Mouse (Mus musculus) left cerebral cortex, adult 2 months (tissue): Measurements from ENCODE around the gene Dntt. TPM values are rescaled to one million over a fixed set of nuclear protein-coding genes. Genes with fewer than 3 reads are reported as not detected.

ENCODE experiments used
- DNase-seq, 2 experiments: peaks; one replicate each; pipeline ENCODE4 v3.0.0; 2021 to 2022; ENCODE audit warnings: low spot score in 2 of 2, mixed read lengths in 1 of 2; ENCODE audit errors: extremely low spot score in 1 of 2
- H3K27ac ChIP-seq: fragments of 200-600 bp; 2 replicates; pipeline ENCODE4 v1.8.1; 2022
- H3K4me3 ChIP-seq: fragments of 200-600 bp; 2 replicates; pipeline ENCODE4 v1.8.1; 2022
- CTCF ChIP-seq: fragments of 200-600 bp; IDR thresholded peaks from 2 replicates; pipeline ENCODE4 v1.8.1; 2022; ENCODE audit warnings: antibody characterized with exemption, mild to moderate bottlenecking, moderate library complexity
- intact Hi-C: fragments of 180-260 bp; cut with DNase I; formaldehyde crosslinking; loops from one replicate; pipeline ENCODE4 v1.15.1; 2025
- long read RNA-seq, 2 experiments: library from polyadenylated mRNA; stranded (forward); transcript quantifications; one replicate each; pipeline ENCODE4 v2.0.0; 2021; ENCODE audit warnings: borderline mapping rate in 2 of 2
- total RNA-seq, 2 experiments: library from RNA; stranded (reverse); gene quantifications; 2 replicates each; pipeline ENCODE4 v1.2.3; 2021

Dntt gene
- not detected for total RNA-seq
- long read RNA-seq, experiment 1 = 0 reads
- long read RNA-seq, experiment 2 = 0 reads

DNA sequence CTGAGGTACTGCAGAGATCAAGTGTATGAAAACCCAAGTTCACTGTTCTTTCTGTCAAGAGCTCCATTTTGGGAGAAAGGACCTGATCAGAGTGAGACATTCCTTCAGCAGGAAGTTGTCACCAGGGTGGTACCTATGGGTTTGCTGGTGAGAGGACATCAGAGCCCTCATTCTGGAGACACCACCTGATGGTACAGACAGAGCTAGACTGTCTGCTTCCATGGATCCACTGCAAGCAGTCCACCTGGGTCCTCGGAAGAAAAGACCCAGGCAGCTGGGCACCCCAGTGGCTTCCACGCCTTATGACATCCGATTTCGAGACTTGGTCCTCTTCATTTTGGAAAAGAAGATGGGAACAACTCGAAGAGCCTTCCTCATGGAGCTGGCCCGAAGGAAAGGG, at the start of gene Dntt:
Dntt (plus strand) TSS at position 57 of the 400 bp plus-strand sequence.
- intact Hi-C loops = no loop called here
- no peak for TF ChIP-seq CTCF
- DNase-seq = no peak
- H3K27ac ChIP-seq = no peak within 1 kb of the TSS
- H3K4me3 ChIP-seq = no peak within 1 kb of the TSS

DNA sequence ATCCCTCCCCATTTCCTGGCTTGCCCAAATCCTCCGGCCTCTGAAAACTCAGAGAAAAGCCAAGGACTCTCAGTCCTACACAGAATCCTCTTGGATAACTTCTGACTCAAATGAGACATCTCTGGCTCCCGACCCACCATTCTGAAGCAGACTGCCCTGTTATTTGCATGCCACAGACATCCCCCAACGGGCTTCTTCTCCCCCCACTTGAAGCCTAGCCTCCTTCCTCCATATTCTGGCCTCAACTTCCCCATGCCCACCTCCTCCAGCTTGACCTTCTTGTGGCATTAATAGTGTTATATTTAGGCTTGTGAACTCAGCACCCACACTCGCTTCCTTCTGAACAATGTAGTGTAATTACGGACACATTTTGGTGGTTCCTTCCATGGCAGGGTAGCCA, 48.4 kb upstream of the Dntt start:
- intact Hi-C loops = no loop called here
- TF ChIP-seq CTCF = no peak
- DNase-seq = no peak
- Histone ChIP-seq H3K27ac (no peak overlapping the region), H3K4me3 (no peak overlapping the region)

DNA sequence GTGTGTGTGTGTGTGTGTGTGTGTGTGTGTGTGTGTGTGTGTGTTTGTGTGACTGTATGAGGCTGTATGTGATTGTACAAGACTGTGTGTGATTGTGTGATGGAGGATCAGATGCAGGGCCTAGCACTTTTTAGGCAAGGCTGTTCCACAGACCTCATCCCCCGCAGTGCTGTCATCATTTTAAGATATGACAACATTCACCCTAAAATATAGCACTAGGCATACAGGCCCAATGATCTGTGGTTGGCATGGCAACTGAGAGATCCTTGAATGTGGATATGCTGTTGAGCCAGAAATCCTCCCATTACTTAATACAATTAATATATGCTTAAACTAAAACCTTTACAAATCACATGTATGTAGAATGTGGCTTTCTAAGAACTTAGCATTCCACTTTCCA, 44.5 kb upstream of the Dntt start:
- no peak overlapping the region for H3K4me3 ChIP-seq
- no peak overlapping the region for H3K27ac ChIP-seq
- TF ChIP-seq CTCF = no peak
- intact Hi-C loops = no loop called here
- DNase-seq = no peak

DNA sequence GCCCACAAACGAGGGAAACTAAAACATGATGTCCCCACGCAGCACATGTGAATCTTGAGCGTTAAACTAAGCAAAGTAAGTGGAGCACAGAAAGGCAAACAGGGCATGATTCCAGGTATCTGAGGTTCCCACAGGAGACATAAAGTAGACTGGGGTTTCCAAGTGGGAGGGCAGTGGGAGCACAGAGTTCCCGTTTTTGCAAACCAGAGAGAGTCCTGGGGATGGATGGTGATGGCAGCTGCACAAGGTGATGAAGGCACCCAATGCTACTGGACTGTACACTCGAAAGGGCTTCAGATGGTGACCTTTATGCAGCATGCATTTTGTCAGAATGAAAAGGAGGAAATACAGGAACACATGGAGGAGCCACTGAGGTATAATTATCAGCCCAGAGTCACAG, 40.2 kb upstream of the Dntt start:
- Histone ChIP-seq H3K27ac (no peak overlapping the region), H3K4me3 (no peak overlapping the region)
- DNase-seq = no peak
- no peak for TF ChIP-seq CTCF
- intact Hi-C loops = no loop called here

DNA sequence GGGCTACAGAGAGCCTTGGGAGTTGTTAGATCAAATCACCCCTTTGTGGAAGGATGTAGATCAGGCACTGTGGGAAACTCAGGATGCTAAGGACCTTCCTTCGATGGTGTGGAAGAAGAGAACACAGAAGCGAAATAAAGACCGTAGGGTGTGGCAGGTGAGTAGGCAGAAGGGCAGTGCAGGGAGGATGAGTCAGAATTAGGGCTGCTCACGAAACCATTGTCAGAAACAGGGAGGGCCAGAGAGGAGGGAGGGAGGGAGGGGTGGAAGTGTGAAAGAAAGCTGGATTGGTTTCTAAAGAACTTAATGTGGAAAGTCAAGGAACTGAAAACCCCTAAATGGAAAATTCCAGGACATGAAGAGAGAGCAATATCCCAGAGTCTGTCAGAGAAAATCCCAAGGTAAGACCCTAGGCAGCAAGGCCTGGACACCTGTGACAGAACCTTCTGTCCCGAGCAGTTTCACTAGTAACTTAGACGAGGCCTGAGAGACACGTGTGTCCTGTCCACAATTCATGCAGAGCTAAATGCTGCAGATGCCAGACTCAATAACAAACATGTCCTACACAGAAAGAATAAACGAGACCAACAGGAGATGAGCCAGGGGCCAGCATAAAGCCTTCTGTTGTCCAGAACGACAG, 39.0 kb upstream of the Dntt start:
- DNase-seq = no peak
- no peak for TF ChIP-seq CTCF
- no peak overlapping the region for H3K4me3 ChIP-seq
- intact Hi-C loops = no loop called here
- no peak overlapping the region for H3K27ac ChIP-seq

DNA sequence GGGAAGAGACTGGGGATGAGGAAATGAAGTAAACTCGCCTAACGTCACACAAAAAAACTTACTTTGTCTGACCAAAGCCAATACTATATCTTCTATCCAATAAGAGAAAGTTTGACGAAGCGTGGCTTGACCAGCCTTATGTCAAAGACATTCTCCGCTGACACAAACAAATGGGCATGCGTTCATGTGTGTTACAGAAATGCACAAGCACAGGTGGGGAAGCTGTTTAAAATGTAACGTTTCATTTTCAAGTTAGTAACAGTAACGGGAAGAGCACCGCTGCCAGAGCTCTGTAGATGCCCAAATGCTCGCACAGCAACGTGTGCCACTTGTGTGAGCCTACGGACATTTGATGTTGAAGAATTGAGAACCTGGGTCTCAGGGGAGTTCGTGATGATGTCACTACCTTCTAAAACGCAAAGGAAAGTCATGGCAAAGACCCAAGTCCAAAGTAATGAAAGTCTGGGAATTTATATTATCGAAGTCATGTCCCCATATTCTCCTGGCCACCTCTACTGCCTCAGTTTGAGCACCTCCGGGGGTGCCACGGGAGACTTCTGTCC, 38.2 kb upstream of the Dntt start:
- no peak for TF ChIP-seq CTCF
- no peak overlapping the region for H3K4me3 ChIP-seq
- H3K27ac ChIP-seq = no peak overlapping the region
- intact Hi-C loops = no loop called here
- no peak for DNase-seq

DNA sequence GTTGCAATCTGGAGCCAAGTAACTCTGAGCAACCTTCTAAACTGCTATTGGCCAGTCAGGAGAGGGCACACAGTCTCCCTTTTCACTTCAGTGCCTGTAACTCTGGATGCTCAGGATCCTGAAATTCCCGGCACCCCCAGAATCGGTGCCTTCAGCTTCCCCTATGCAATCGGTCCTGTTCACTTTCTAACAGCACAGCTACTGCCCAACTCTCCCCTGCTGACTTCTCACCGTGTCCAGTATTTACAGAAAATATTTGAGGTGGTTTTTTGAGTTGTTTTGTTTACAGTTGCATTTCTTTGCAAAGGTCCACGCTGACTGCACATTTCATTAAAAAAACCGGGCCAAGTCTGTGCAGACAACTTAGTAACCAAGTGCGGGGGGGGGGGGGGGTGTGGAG, 37.4 kb upstream of the Dntt start:
- TF ChIP-seq CTCF = no peak
- intact Hi-C loops = no loop called here
- H3K27ac ChIP-seq = no peak overlapping the region

DNA sequence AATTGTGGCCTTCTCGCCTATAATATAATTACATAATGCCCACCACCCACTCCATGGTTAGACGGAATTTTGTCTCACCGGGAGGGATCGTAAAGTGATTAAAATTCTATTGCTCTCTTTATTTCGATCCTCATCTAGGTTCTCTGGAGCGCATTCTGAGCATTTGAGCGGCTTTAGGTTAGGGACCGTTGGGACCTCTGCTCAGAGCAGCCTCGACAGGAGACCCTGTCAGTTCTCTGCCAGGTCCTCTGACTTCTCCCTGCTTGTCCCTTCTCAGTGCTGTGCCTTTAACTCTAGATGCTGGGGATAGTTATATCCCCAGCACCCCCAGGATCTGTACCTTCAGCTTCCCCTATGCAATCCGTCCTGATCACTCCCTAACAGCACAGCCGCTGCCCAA, 37.0 kb upstream of the Dntt start:
- Histone ChIP-seq H3K27ac (peak overlapping the region; percentile 63), H3K4me3 (peak overlapping the region; percentile 26; the same call in 1 of the 2 replicates)
- DNase-seq = no peak
- no peak for TF ChIP-seq CTCF
- intact Hi-C loops = no loop called here

More for the DNA sequence above, 37.4 kb upstream of the Dntt start:
- DNase-seq = no peak
- H3K4me3 ChIP-seq = no peak overlapping the region; the same call in 1 of the 2 replicates

DNA sequence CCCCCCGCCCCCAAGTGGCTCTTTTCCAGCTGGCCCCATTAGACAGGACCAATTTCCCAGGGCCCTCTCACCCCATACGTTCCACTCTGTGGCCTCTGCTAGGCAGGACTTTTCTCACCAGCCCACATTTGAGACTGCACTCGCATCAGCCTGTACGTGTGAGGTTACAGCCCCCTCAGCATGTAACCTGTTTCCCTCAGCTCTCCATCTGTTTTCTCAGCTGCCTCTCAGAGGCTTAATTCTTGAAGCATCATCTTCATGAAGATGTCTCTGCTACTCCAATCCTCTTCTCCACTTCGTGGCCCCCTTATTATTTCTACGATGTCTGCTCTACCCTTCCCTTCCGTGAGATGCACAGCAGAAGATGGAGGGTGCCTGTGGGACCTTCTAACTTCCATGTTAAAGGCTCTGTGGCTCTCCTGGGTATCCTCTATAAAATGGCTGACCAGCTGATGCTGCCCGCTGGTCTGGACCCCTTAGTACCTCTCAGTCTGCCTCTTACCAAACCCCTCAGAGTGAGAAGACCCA, 36.5 kb upstream of the Dntt start:
- TF ChIP-seq CTCF = no peak
- H3K4me3 ChIP-seq = peak overlapping the region; percentile 26; the same call in 1 of the 2 replicates
- peak overlapping the region; percentile 63 for H3K27ac ChIP-seq
- DNase-seq = no peak
- intact Hi-C loops = no loop called here

DNA sequence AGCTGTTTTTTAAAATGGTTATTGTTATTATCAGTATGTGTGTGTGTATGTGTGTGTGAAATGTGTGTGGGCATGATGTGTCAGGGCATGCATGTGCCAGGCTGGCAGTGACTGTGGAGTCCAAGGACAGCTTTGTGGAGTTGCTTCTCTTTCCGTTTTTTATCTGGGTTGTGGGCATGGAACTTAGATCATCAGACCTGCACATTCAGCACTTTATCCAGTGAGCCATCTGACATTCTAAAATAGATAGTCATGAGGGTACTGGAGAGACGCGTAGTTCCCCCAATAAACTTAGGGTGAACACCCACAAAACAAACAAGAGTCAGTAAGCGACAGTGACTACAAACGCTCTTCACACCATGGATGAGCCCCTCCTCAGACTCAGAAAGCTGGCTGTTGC, 35.7 kb upstream of the Dntt start:
- intact Hi-C loops = no loop called here
- DNase-seq = no peak
- Histone ChIP-seq H3K4me3 (peak overlapping the region; percentile 30), H3K27ac (peak overlapping the region; percentile 75)
- no peak for TF ChIP-seq CTCF

DNA sequence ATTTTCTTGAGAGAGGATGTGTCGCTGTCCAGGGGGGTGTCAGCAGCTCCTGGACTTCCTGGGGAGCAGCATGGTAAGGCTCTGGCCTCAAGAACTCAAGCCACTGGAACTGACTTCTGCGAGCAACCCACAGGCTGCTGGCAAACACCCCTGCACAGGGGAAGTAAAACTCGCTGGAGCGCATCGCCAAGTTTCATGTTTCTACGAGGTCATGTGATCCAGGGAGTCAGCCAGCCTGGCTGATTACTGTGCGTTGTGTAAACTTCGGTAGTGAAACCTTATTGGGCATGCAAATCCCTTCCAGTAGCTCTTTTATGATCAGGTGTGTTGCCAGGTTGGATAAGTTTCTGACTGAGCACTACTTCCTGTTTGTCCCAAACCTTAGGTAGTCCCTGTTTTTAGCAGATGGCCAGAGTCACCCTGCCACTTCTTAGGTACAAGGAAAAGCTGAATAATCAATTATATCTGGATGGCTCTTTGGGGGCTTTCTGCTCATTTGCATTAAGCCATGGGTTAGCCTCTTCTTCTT, 35.0 kb upstream of the Dntt start, which contains the start of gene Blnk:
Blnk (minus strand) TSS at position 479 of the 529 bp plus-strand sequence.
- peak in 1 of 2 experiments; percentile 51 for DNase-seq
- Histone ChIP-seq H3K4me3 (peak within 1 kb of the TSS; percentile 30), H3K27ac (peak within 1 kb of the TSS; percentile 75)
- intact Hi-C loops = no loop called here
- no peak for TF ChIP-seq CTCF

DNA sequence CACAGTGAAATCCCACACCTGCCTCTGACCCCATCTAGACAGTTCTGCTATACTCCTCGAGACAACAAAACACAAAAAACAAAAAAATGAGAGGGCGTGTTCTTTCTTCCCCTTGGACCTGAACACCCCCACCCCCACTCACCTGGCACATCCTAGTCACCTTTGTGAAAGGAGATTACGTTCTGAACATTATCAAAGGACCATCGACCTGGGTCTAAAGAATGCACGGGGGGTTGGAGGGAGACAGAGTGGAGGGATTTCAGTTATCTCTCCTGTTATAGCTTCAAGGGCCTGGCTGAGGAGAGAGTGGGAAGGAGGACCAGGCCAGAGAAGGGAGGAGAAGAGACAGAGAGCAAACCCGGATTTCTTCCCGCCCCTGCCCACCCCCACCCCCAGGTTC, 34.2 kb upstream of the Dntt start:
- intact Hi-C loops = no loop called here
- Histone ChIP-seq H3K4me3 (no peak overlapping the region), H3K27ac (no peak overlapping the region)
- no peak for TF ChIP-seq CTCF
- no peak for DNase-seq
